Mouse (Mus musculus): Measurements from ENCODE around the gene Tbc1d30. TPM values are rescaled to one million over a fixed set of nuclear protein-coding genes. Genes with fewer than 3 reads are reported as not detected.
A peak's percentile ranks its signal among the peaks of the same experiment; 100 is the strongest.

Gene Tbc1d30
- polyA plus RNA-seq, 1 experiment, result 0.78 TPM

DNA sequence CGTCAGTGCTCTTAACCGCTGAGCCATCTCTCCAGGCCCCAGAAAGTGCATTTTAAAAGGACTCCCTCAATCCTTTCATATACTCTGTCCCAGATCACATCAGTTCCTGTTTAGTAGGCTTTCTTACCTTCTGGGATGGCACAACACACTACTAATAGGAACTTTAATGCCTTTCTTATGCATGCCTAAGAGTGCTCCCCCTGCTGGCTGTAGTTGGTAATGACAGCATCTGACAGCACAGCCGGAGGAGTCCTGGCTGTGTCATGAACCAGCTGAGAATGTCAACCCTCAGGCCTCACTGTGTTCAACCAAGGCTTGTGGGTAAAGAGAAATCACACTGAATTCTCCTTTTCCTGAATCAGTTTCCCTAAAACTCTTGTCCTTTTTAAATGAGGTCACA is 16.5 kb downstream of the Tbc1d30 start:
- no peaks in the 10 kb centered on the region for H3K27me3 ChIP-seq (ENCODE audit: control insufficient read depth, insufficient read depth, low read length)
- H3K27ac ChIP-seq (ENCODE audit: insufficient read depth, low read length), result no peak overlapping the region
- TF ChIP-seq CTCF (IDR thresholded peaks at IDR 0.05; ENCODE audit: extremely low read depth, insufficient read depth, insufficient read length, insufficient replicate concordance) (peak; percentile 69; the same call in 1 of the 2 replicates), POLR2A (IDR thresholded peaks at IDR 0.05; ENCODE audit: low read depth, low read length) (no peak)
- no peaks in the 10 kb centered on the region for H3K4me1 ChIP-seq (ENCODE audit: control insufficient read depth, insufficient read depth, insufficient read length)
- WGBS, result 73% methylated on average over 3 of the region's 3 CpGs
- no peaks in the 10 kb centered on the region for H3K36me3 ChIP-seq (ENCODE audit: control insufficient read depth, insufficient read depth, low read length)
- peak; percentile 45 to 70 for DNase-seq (ENCODE audit: low read depth in 1 of 2, low spot score in 2 of 2)
- no peak overlapping the region for H3K4me3 ChIP-seq (ENCODE audit: extremely low read depth, insufficient read depth, insufficient read length)

DNA sequence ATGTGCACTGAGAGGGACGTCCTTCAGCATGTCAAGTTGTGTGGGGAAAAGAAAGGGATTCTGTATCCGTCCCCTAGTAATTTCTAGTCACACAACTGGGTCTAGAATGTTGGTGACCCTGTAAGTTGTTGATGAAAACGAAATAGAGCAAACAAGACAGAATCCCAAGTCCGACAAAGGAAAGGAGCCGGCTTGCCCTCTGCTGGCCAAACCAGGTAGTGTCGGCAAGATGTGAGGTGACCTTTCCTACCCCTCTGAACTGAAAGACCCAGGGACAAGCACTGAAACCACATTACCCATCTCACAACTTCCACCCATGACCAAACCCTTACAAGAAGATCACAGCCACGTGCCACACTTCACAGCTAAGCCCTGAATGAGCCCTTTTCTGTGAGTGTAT is 20.1 kb downstream of the Tbc1d30 start:
- TF ChIP-seq POLR2A (IDR thresholded peaks at IDR 0.05; ENCODE audit: low read depth, low read length) (no peak), CTCF (IDR thresholded peaks at IDR 0.05; ENCODE audit: extremely low read depth, insufficient read depth, insufficient read length, insufficient replicate concordance) (peak; percentile 91)
- Histone ChIP-seq H3K36me3 (ENCODE audit: control insufficient read depth, insufficient read depth, low read length) (no peaks in the 10 kb centered on the region), H3K27me3 (ENCODE audit: control insufficient read depth, insufficient read depth, low read length) (no peaks in the 10 kb centered on the region), H3K4me1 (ENCODE audit: control insufficient read depth, insufficient read depth, insufficient read length) (no peaks in the 10 kb centered on the region), H3K27ac (ENCODE audit: insufficient read depth, low read length) (no peak overlapping the region), H3K4me3 (ENCODE audit: extremely low read depth, insufficient read depth, insufficient read length) (no peak overlapping the region)
- peak in 1 of 2 experiments; percentile 71 for DNase-seq (ENCODE audit: low read depth in 1 of 2, low spot score in 2 of 2)
- 9% methylated on average over 7 of the region's 7 CpGs for WGBS

- no peaks in the 10 kb centered on the region for H3K36me3 ChIP-seq (ENCODE audit: control insufficient read depth, insufficient read depth, low read length)
- no peak for DNase-seq (ENCODE audit: low read depth in 1 of 2, low spot score in 2 of 2)
- WGBS, result 87% methylated on average over 4 of the region's 4 CpGs
- no peaks in the 10 kb centered on the region for H3K27me3 ChIP-seq (ENCODE audit: control insufficient read depth, insufficient read depth, low read length)
- no peaks in the 10 kb centered on the region for H3K4me1 ChIP-seq (ENCODE audit: control insufficient read depth, insufficient read depth, insufficient read length)
- no peak overlapping the region for H3K27ac ChIP-seq (ENCODE audit: insufficient read depth, low read length)
- no peak for TF ChIP-seq CTCF (IDR thresholded peaks at IDR 0.05; ENCODE audit: extremely low read depth, insufficient read depth, insufficient read length, insufficient replicate concordance)
- no peak for TF ChIP-seq POLR2A (IDR thresholded peaks at IDR 0.05; ENCODE audit: low read depth, low read length)
- H3K4me3 ChIP-seq (ENCODE audit: extremely low read depth, insufficient read depth, insufficient read length), result no peak overlapping the region
These were observed 21.5 kb downstream of the Tbc1d30 start for GRCm38 (mm10) chr10:121329586-121329985.

- no peaks in the 10 kb centered on the region for H3K4me1 ChIP-seq (ENCODE audit: control insufficient read depth, insufficient read depth, insufficient read length)
- H3K27ac ChIP-seq (ENCODE audit: insufficient read depth, low read length), result no peak overlapping the region
- no peak for DNase-seq (ENCODE audit: low read depth in 1 of 2, low spot score in 2 of 2)
- no peak for TF ChIP-seq CTCF (IDR thresholded peaks at IDR 0.05; ENCODE audit: extremely low read depth, insufficient read depth, insufficient read length, insufficient replicate concordance)
- TF ChIP-seq POLR2A (IDR thresholded peaks at IDR 0.05; ENCODE audit: low read depth, low read length), result no peak
- H3K4me3 ChIP-seq (ENCODE audit: extremely low read depth, insufficient read depth, insufficient read length), result no peak overlapping the region
- no peaks in the 10 kb centered on the region for H3K27me3 ChIP-seq (ENCODE audit: control insufficient read depth, insufficient read depth, low read length)
- no peaks in the 10 kb centered on the region for H3K36me3 ChIP-seq (ENCODE audit: control insufficient read depth, insufficient read depth, low read length)
These were observed 24.9 kb downstream of the Tbc1d30 start for GRCm38 (mm10) chr10:121326167-121326566.

DNA sequence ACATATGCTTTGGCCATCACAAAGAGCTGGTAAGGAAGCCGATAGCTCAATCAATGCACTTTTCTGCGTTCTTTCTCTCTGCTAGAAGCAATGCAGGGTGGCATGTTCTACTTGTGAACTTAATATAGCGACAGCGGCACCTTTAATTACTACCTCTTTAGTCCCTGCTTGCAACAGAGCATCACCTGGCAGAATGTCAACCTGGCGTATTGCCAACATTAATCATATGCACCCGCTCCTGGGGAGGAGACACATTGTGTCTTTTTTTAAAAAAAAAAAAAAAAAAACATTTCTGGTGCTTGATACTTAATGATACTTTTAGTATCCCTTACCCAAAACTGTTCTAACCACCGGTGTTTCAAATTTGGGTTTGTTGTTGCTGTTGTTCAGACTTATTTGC is 27.6 kb downstream of the Tbc1d30 start:
- DNase-seq (ENCODE audit: low read depth in 1 of 2, low spot score in 2 of 2), result no peak

GRCm38 (mm10) chr10:121318397-121318950 is 32.6 kb downstream of the Tbc1d30 start:
- Histone ChIP-seq H3K27ac (ENCODE audit: insufficient read depth, low read length) (no peak overlapping the region), H3K36me3 (ENCODE audit: control insufficient read depth, insufficient read depth, low read length) (no peaks in the 10 kb centered on the region), H3K4me3 (ENCODE audit: extremely low read depth, insufficient read depth, insufficient read length) (no peak overlapping the region), H3K27me3 (ENCODE audit: control insufficient read depth, insufficient read depth, low read length) (no peaks in the 10 kb centered on the region), H3K4me1 (ENCODE audit: control insufficient read depth, insufficient read depth, insufficient read length) (peaks cover 9% of the 10 kb centered on the region; the same call in 1 of the 2 replicates)
- DNase-seq (ENCODE audit: low read depth in 1 of 2, low spot score in 2 of 2), result no peak
- no peak for TF ChIP-seq POLR2A (IDR thresholded peaks at IDR 0.05; ENCODE audit: low read depth, low read length)
- TF ChIP-seq CTCF (IDR thresholded peaks at IDR 0.05; ENCODE audit: extremely low read depth, insufficient read depth, insufficient read length, insufficient replicate concordance), result no peak
- WGBS, result 91% methylated on average over 7 of the region's 7 CpGs

More for the DNA sequence above, 27.6 kb downstream of the Tbc1d30 start:
- no peak overlapping the region for H3K4me3 ChIP-seq (ENCODE audit: extremely low read depth, insufficient read depth, insufficient read length)
- H3K27me3 ChIP-seq (ENCODE audit: control insufficient read depth, insufficient read depth, low read length), result no peaks in the 10 kb centered on the region
- TF ChIP-seq POLR2A (IDR thresholded peaks at IDR 0.05; ENCODE audit: low read depth, low read length), result no peak
- H3K27ac ChIP-seq (ENCODE audit: insufficient read depth, low read length), result no peak overlapping the region
- H3K36me3 ChIP-seq (ENCODE audit: control insufficient read depth, insufficient read depth, low read length), result no peaks in the 10 kb centered on the region
- no peaks in the 10 kb centered on the region for H3K4me1 ChIP-seq (ENCODE audit: control insufficient read depth, insufficient read depth, insufficient read length)
- WGBS, result 88% methylated on average over 7 of the region's 7 CpGs

- peak overlapping the region; percentile 34 for H3K27ac ChIP-seq (ENCODE audit: insufficient read depth, low read length)
- no peak overlapping the region for H3K4me3 ChIP-seq (ENCODE audit: extremely low read depth, insufficient read depth, insufficient read length)
- TF ChIP-seq POLR2A (IDR thresholded peaks at IDR 0.05; ENCODE audit: low read depth, low read length) (no peak), CTCF (IDR thresholded peaks at IDR 0.05; ENCODE audit: extremely low read depth, insufficient read depth, insufficient read length, insufficient replicate concordance) (no peak)
- peak in 1 of 2 experiments; percentile 75 for DNase-seq (ENCODE audit: low read depth in 1 of 2, low spot score in 2 of 2)
- H3K4me1 ChIP-seq (ENCODE audit: control insufficient read depth, insufficient read depth, insufficient read length), result peaks cover 9% of the 10 kb centered on the region; the same call in 1 of the 2 replicates
- H3K27me3 ChIP-seq (ENCODE audit: control insufficient read depth, insufficient read depth, low read length), result no peaks in the 10 kb centered on the region
- WGBS, result 31% methylated on average over 10 of the region's 10 CpGs
- no peaks in the 10 kb centered on the region for H3K36me3 ChIP-seq (ENCODE audit: control insufficient read depth, insufficient read depth, low read length)
These were observed 34.7 kb downstream of the Tbc1d30 start for GRCm38 (mm10) chr10:121316361-121316760.
